Mouse (Mus musculus): ENCODE data around the gene Otp.

Gene Otp

GRCm38 (mm10) chr13:94874656-94875395 is 576 bp upstream of the Otp start:
- DNase-seq, result no peak

- DNase-seq, result no peak
Measured at GRCm38 (mm10) chr13:94876286-94877210, 1.1 kb downstream of the Otp start.

GRCm38 (mm10) chr13:94877211-94877590 is 1.8 kb downstream of the Otp start:
- DNase-seq, result no peak

- DNase-seq, result peak in 1 of 2 experiments; percentile 22
Measured at GRCm38 (mm10) chr13:94877991-94878745, 2.8 kb downstream of the Otp start.

- DNase-seq, result no peak
Measured at GRCm38 (mm10) chr13:94881201-94881600, 5.8 kb downstream of the Otp start.

- no peak for DNase-seq
Measured at GRCm38 (mm10) chr13:94882221-94882620, 6.8 kb downstream of the Otp start.

GRCm38 (mm10) chr13:94882711-94883145 is 7.3 kb downstream of the Otp start:
- DNase-seq, result no peak

- peak in 1 of 2 experiments; percentile 48 for DNase-seq
Measured at GRCm38 (mm10) chr13:94883163-94883965, 8.0 kb downstream of the Otp start.

- no peak for DNase-seq
Measured at GRCm38 (mm10) chr13:94883966-94884960, 8.9 kb downstream of the Otp start.

- DNase-seq, result peak in 1 of 2 experiments; percentile 37
Measured at GRCm38 (mm10) chr13:94885291-94886235, 10.2 kb downstream of the Otp start.

- DNase-seq, result no peak
Measured at GRCm38 (mm10) chr13:94907841-94908240, 32.4 kb downstream of the Otp start.

- no peak for DNase-seq
Measured at GRCm38 (mm10) chr13:94912961-94913360, 37.6 kb downstream of the Otp start.

- no peak for DNase-seq
Measured at GRCm38 (mm10) chr13:94915654-94916053, 40.3 kb downstream of the Otp start.

- DNase-seq, result no peak
Measured at GRCm38 (mm10) chr13:94928086-94928485, 52.7 kb downstream of the Otp start.
